Mouse (Mus musculus): Measurements from ENCODE around the gene Erp27.

GRCm38 (mm10) chr6:136892002-136892401, 30.0 kb downstream of the Erp27 start:
- no peak for TF ChIP-seq EP300 (optimal IDR thresholded peaks at IDR 0.05)
- no peak for TF ChIP-seq CTCF (IDR thresholded peaks at IDR 0.05; ENCODE audit: low read depth)

All from stomach, postnatal 0 days (tissue).